Mouse (Mus musculus) monocyte, adult 59 days (primary cell): Measurements from ENCODE around the gene Wdr64. TPM values are rescaled to one million over a fixed set of nuclear protein-coding genes. Genes with fewer than 3 reads are reported as not detected.

Experiments used
- total RNA-seq, 2 experiments: library from RNA; stranded (reverse); gene quantifications; one replicate each; pipeline ENCODE4 v1.2.4; 2023

Wdr64 gene
- not detected for total RNA-seq

GRCm38 (mm10) chr1:175698293-175698692 lies at the start of gene Wdr64:
Wdr64 (plus strand) TSS chr1:175698593.

GRCm38 (mm10) chr1:175692246-175692996 lies 6.0 kb upstream of the Wdr64 start, which contains the start of the genes Opn3 and Chml:
Opn3 (minus strand) TSS chr1:175692776.
Chml (minus strand) TSS chr1:175692901.

Other genes with a start within 250 kb of the Wdr64 start
- not detected for gene Rgs7, start 206.1 kb upstream of the Wdr64 start, total RNA-seq
- gene Kmo, start 78.2 kb upstream of the Wdr64 start, total RNA-seq = 10 to 100 TPM; 21.7 to 22.1 TPM
- 10 to 100 TPM; 27.4 to 37.6 TPM for gene Fh1, start 73.0 kb upstream of the Wdr64 start, total RNA-seq
- gene Opn3, start 5.8 kb upstream of the Wdr64 start, total RNA-seq = 1 to 10 TPM; 1.6 to 4.8 TPM
- gene Chml, start 5.7 kb upstream of the Wdr64 start, total RNA-seq = 10 to 100 TPM in 1 of 2 experiments, 1 to 10 TPM in 1; 9.6 to 11.8 TPM
- 1 to 10 TPM in 1 of 2 experiments, under 1 TPM in 1; 0.94 to 1.5 TPM for gene Exo1, start 182.0 kb downstream of the Wdr64 start, total RNA-seq
- gene Gm38100, start 221.7 kb downstream of the Wdr64 start, total RNA-seq = not detected